Mouse (Mus musculus) embryonic fibroblast, embryonic 13.5 days (primary cell): ENCODE measurements around the gene Zfp956. TPM values are rescaled to one million over a fixed set of nuclear protein-coding genes. Genes with fewer than 3 reads are reported as not detected.

ENCODE experiments used
- H3K27ac ChIP-seq: 2 replicates; pipeline ENCODE4 v1.5.1; 2012; ENCODE audit warnings: low read length, control low read depth, inconsistent platforms; ENCODE audit not compliant: insufficient read depth
- H3K4me1 ChIP-seq: 2 replicates; pipeline ENCODE4 v1.6.1; 2011; ENCODE audit warnings: low read length; ENCODE audit not compliant: control insufficient read depth, insufficient read depth
- H3K4me3 ChIP-seq: 2 replicates; pipeline ENCODE4 v1.5.1; 2011; ENCODE audit warnings: mild to moderate bottlenecking, control low read depth, low read length; ENCODE audit not compliant: insufficient read depth
- CTCF ChIP-seq: IDR thresholded peaks from 2 replicates; pipeline ENCODE4 v1.5.1; 2011; ENCODE audit warnings: mild to moderate bottlenecking, control low read depth, low read length, moderate library complexity, borderline replicate concordance; ENCODE audit not compliant: insufficient read depth
- POLR2A ChIP-seq: IDR thresholded peaks from 2 replicates; pipeline ENCODE4 v1.6.1; 2011; ENCODE audit warnings: low read depth, mild to moderate bottlenecking, control low read depth, low read length, moderate library complexity
- polyA plus RNA-seq: library from polyadenylated mRNA; stranded (reverse); fragments of >200 nt; gene quantifications from 2 replicates; pipeline ENCODE4 v1.2.4, GENCODE M21; 2011; ENCODE audit warnings: low read depth; ENCODE audit not compliant: missing spikeins, insufficient read length

Zfp956 gene
- 3.7 and 4.2 TPM in 2 replicates for polyA plus RNA-seq

- Histone ChIP-seq H3K27ac (no peak within 1 kb of the TSS), H3K4me1 (no peaks in the 10 kb centered on the region; the same call in 1 of the 2 replicates)
- TF ChIP-seq CTCF (no peak), POLR2A (peak; percentile 83)
Measured at GRCm38 (mm10) chr6:47953191-47953726, at the start of gene Zfp956. Gene Zfp956, plus strand, starts transcription at chr6:47953390.

GRCm38 (mm10) chr6:47903587-47903986 is 49.6 kb upstream of the Zfp956 start:
- Histone ChIP-seq H3K4me3 (no peak overlapping the region), H3K27ac (no peak overlapping the region)
- TF ChIP-seq CTCF: no peak
- no peak for TF ChIP-seq POLR2A

More at GRCm38 (mm10) chr6:47953191-47953726, at the start of gene Zfp956:
- peak within 1 kb of the TSS; percentile 73 for H3K4me3 ChIP-seq

GRCm38 (mm10) chr6:47904361-47904760 is 48.8 kb upstream of the Zfp956 start:
- TF ChIP-seq CTCF (no peak), POLR2A (no peak)
- Histone ChIP-seq H3K27ac (no peak overlapping the region), H3K4me3 (no peak overlapping the region), H3K4me1 (no peaks in the 10 kb centered on the region)

More at GRCm38 (mm10) chr6:47903587-47903986, 49.6 kb upstream of the Zfp956 start:
- H3K4me1 ChIP-seq: no peaks in the 10 kb centered on the region

GRCm38 (mm10) chr6:47904917-47905695 is 48.1 kb upstream of the Zfp956 start:
- no peak overlapping the region for H3K4me3 ChIP-seq
- no peak for TF ChIP-seq CTCF
- no peak for TF ChIP-seq POLR2A
- no peak overlapping the region for H3K27ac ChIP-seq
- H3K4me1 ChIP-seq: no peaks in the 10 kb centered on the region

- H3K4me3 ChIP-seq: no peak overlapping the region
- H3K4me1 ChIP-seq: no peaks in the 10 kb centered on the region
- no peak overlapping the region for H3K27ac ChIP-seq
- no peak for TF ChIP-seq POLR2A
- no peak for TF ChIP-seq CTCF
Measured at GRCm38 (mm10) chr6:47906326-47906725, 46.9 kb upstream of the Zfp956 start.

GRCm38 (mm10) chr6:47909007-47909406 is 44.2 kb upstream of the Zfp956 start:
- Histone ChIP-seq H3K4me3 (no peak overlapping the region), H3K27ac (no peak overlapping the region), H3K4me1 (no peaks in the 10 kb centered on the region)
- TF ChIP-seq CTCF: no peak
- TF ChIP-seq POLR2A: no peak

- no peak overlapping the region for H3K27ac ChIP-seq
- TF ChIP-seq CTCF (no peak), POLR2A (no peak)
- no peak overlapping the region for H3K4me3 ChIP-seq
- no peaks in the 10 kb centered on the region for H3K4me1 ChIP-seq
Measured at GRCm38 (mm10) chr6:47911650-47912049, 41.5 kb upstream of the Zfp956 start.

- Histone ChIP-seq H3K27ac (no peak overlapping the region), H3K4me1 (no peaks in the 10 kb centered on the region), H3K4me3 (no peak overlapping the region)
- TF ChIP-seq POLR2A: no peak
- no peak for TF ChIP-seq CTCF
Measured at GRCm38 (mm10) chr6:47912991-47913390, 40.2 kb upstream of the Zfp956 start.

GRCm38 (mm10) chr6:47917051-47917450 is 36.1 kb upstream of the Zfp956 start:
- H3K4me1 ChIP-seq: no peaks in the 10 kb centered on the region
- no peak for TF ChIP-seq POLR2A
- TF ChIP-seq CTCF: no peak
- no peak overlapping the region for H3K4me3 ChIP-seq
- no peak overlapping the region for H3K27ac ChIP-seq

GRCm38 (mm10) chr6:47918768-47919274 is 34.4 kb upstream of the Zfp956 start:
- no peaks in the 10 kb centered on the region for H3K4me1 ChIP-seq
- TF ChIP-seq POLR2A: no peak
- H3K27ac ChIP-seq: no peak overlapping the region
- H3K4me3 ChIP-seq: no peak overlapping the region
